Mouse (Mus musculus) erythroblast, embryonic 14.5 days (primary cell): ENCODE results near the gene Stard5.

Experiments used
- GATA1 ChIP-seq: IDR thresholded peaks from 2 replicates; pipeline ENCODE4 v1.6.1; 2012; ENCODE audit warnings: low read length, inconsistent platforms, mixed read lengths
- TAL1 ChIP-seq: IDR thresholded peaks from 3 replicates; pipeline ENCODE4 v1.6.1; 2012; ENCODE audit warnings: low read length, inconsistent platforms, mixed read lengths

DNA sequence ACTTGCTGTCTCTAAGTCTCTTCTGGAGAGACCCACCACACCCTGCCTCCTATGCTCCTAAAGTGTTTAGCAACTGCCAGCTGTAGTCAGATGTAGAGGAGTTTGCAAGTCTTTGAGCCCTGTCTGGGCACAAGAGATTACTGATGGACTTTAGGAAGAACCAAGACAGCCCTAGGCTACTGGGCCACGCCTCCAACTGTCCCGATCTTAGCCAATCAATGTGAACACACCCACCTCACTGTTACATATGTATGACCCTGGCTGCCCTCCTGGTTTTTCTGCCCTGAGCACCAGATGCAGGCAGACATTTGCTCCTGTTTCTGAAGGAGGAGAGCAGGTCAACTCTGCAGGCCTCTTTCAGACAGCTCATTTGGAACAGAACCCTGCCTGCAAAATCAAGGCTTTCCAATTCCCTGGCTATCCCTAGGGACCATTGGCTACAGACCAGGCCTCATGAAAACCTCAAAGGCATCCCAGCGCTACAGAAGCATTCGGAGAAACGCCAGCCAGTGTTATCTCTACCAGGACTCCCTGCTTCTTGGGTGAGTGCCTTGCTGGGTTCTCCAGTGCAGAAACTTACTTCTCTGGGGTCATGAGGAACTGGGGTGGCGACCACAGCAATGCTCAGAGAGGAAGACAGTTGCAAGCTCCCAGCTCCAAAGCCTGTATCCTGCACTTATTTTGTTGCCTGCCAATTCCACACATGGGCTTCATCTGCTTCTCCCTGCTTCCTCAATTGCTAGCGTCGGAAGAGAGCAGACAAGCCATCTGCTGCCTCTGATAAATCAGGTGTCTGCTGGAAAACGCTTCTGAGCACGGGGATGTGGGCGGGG lies 46.9 kb upstream of the Stard5 start, which contains the start of gene Tmc3:
- no peak for TF ChIP-seq TAL1
- no peak for TF ChIP-seq GATA1
